Mouse (Mus musculus): ENCODE results near the gene Rab30. TPM values are rescaled to one million over a fixed set of nuclear protein-coding genes. Genes with fewer than 3 reads are reported as not detected.

Gene Rab30
- polyA plus RNA-seq, 1 experiment from 2014 or later: 19.4 TPM

- Histone ChIP-seq H3K4me1 (ENCODE audit: control insufficient read depth, insufficient read depth, low read length) (peaks cover 12% of the 10 kb centered on the region), H3K4me3 (ENCODE audit: low read depth, low read length) (no peak overlapping the region; the same call in 1 of the 2 replicates), H3K27ac (ENCODE audit: low read depth, low read length) (peak overlapping the region; percentile 41; the same call in 1 of the 2 replicates), H3K9me3 (ENCODE audit: control insufficient read depth, low read length) (no peaks in the 10 kb centered on the region), H3K36me3 (ENCODE audit: control insufficient read depth, insufficient read depth, low read length) (no peaks in the 10 kb centered on the region), H3K4me2 (peak overlapping the region; percentile 38), H3K9ac (ENCODE audit: low read length) (peak overlapping the region; percentile 43), H3K27me3 (ENCODE audit: control insufficient read depth, insufficient read depth, low read length) (no peaks in the 10 kb centered on the region)
- ATAC-seq (ENCODE audit: low FRiP score) (peak; percentile 72), DNase-seq (ENCODE audit: low spot score, missing footprints) (peak; percentile 93)
- 24% methylated on average over 17 of the region's 17 CpGs for WGBS
Observed at GRCm38 (mm10) chr7:92777108-92777973, 35.9 kb downstream of the Rab30 start.

- peaks cover 12% of the 10 kb centered on the region for H3K4me1 ChIP-seq (ENCODE audit: control insufficient read depth, insufficient read depth, low read length)
- DNase-seq (ENCODE audit: low spot score, missing footprints) (peak; percentile 4), ATAC-seq (ENCODE audit: low FRiP score) (no peak)
- WGBS: 72% methylated on average over 2 of the region's 2 CpGs
- H3K9ac ChIP-seq (ENCODE audit: low read length): no peak overlapping the region
- H3K9me3 ChIP-seq (ENCODE audit: control insufficient read depth, low read length): no peaks in the 10 kb centered on the region
- H3K36me3 ChIP-seq (ENCODE audit: control insufficient read depth, insufficient read depth, low read length): no peaks in the 10 kb centered on the region
- H3K4me2 ChIP-seq: no peak overlapping the region
- no peaks in the 10 kb centered on the region for H3K27me3 ChIP-seq (ENCODE audit: control insufficient read depth, insufficient read depth, low read length)
- H3K4me3 ChIP-seq (ENCODE audit: low read depth, low read length): no peak overlapping the region
- H3K27ac ChIP-seq (ENCODE audit: low read depth, low read length): no peak overlapping the region
Observed at GRCm38 (mm10) chr7:92779058-92779457, 37.7 kb downstream of the Rab30 start.

- 72% methylated on average over 1 of the region's 1 CpGs for WGBS
- Histone ChIP-seq H3K9me3 (ENCODE audit: control insufficient read depth, low read length) (no peaks in the 10 kb centered on the region), H3K36me3 (ENCODE audit: control insufficient read depth, insufficient read depth, low read length) (no peaks in the 10 kb centered on the region), H3K27ac (ENCODE audit: low read depth, low read length) (no peak overlapping the region), H3K4me2 (no peak overlapping the region), H3K27me3 (ENCODE audit: control insufficient read depth, insufficient read depth, low read length) (no peaks in the 10 kb centered on the region), H3K9ac (ENCODE audit: low read length) (no peak overlapping the region), H3K4me3 (ENCODE audit: low read depth, low read length) (no peak overlapping the region), H3K4me1 (ENCODE audit: control insufficient read depth, insufficient read depth, low read length) (peaks cover 12% of the 10 kb centered on the region)
- DNase-seq (ENCODE audit: low spot score, missing footprints) (peak; percentile 47), ATAC-seq (ENCODE audit: low FRiP score) (no peak)
Observed at GRCm38 (mm10) chr7:92781361-92781760, 40.0 kb downstream of the Rab30 start.

- ATAC-seq (ENCODE audit: low FRiP score) (no peak), DNase-seq (ENCODE audit: low spot score, missing footprints) (no peak)
- Histone ChIP-seq H3K36me3 (ENCODE audit: control insufficient read depth, insufficient read depth, low read length) (no peaks in the 10 kb centered on the region), H3K27ac (ENCODE audit: low read depth, low read length) (no peak overlapping the region), H3K4me2 (no peak overlapping the region), H3K4me1 (ENCODE audit: control insufficient read depth, insufficient read depth, low read length) (peaks cover 7% of the 10 kb centered on the region), H3K9me3 (ENCODE audit: control insufficient read depth, low read length) (no peaks in the 10 kb centered on the region), H3K27me3 (ENCODE audit: control insufficient read depth, insufficient read depth, low read length) (no peaks in the 10 kb centered on the region), H3K9ac (ENCODE audit: low read length) (no peak overlapping the region), H3K4me3 (ENCODE audit: low read depth, low read length) (no peak overlapping the region)
- 95% methylated on average over 3 of the region's 3 CpGs for WGBS
Observed at GRCm38 (mm10) chr7:92781948-92782347, 40.5 kb downstream of the Rab30 start.

- WGBS: 78% methylated on average over 9 of the region's 9 CpGs
- Histone ChIP-seq H3K4me2 (no peak overlapping the region), H3K4me1 (ENCODE audit: control insufficient read depth, insufficient read depth, low read length) (peaks cover under 1% of the 10 kb centered on the region; the same call in 1 of the 2 replicates), H3K36me3 (ENCODE audit: control insufficient read depth, insufficient read depth, low read length) (no peaks in the 10 kb centered on the region), H3K4me3 (ENCODE audit: low read depth, low read length) (no peak overlapping the region), H3K27me3 (ENCODE audit: control insufficient read depth, insufficient read depth, low read length) (no peaks in the 10 kb centered on the region), H3K27ac (ENCODE audit: low read depth, low read length) (no peak overlapping the region), H3K9me3 (ENCODE audit: control insufficient read depth, low read length) (no peaks in the 10 kb centered on the region), H3K9ac (ENCODE audit: low read length) (no peak overlapping the region)
- DNase-seq (ENCODE audit: low spot score, missing footprints) (no peak), ATAC-seq (ENCODE audit: low FRiP score) (no peak)
Observed at GRCm38 (mm10) chr7:92782511-92782910, 41.1 kb downstream of the Rab30 start.

GRCm38 (mm10) chr7:92783166-92783806, 41.9 kb downstream of the Rab30 start:
- H3K27ac ChIP-seq (ENCODE audit: low read depth, low read length): no peak overlapping the region
- ATAC-seq (ENCODE audit: low FRiP score): no peak
- WGBS: 85% methylated on average over 12 of the region's 12 CpGs

GRCm38 (mm10) chr7:92783914-92784313, 42.5 kb downstream of the Rab30 start:
- Histone ChIP-seq H3K27me3 (ENCODE audit: control insufficient read depth, insufficient read depth, low read length) (no peaks in the 10 kb centered on the region), H3K9ac (ENCODE audit: low read length) (no peak overlapping the region), H3K9me3 (ENCODE audit: control insufficient read depth, low read length) (no peaks in the 10 kb centered on the region), H3K27ac (ENCODE audit: low read depth, low read length) (no peak overlapping the region), H3K4me3 (ENCODE audit: low read depth, low read length) (no peak overlapping the region), H3K4me2 (no peak overlapping the region), H3K4me1 (ENCODE audit: control insufficient read depth, insufficient read depth, low read length) (no peaks in the 10 kb centered on the region), H3K36me3 (ENCODE audit: control insufficient read depth, insufficient read depth, low read length) (no peaks in the 10 kb centered on the region)
- ATAC-seq (ENCODE audit: low FRiP score) (no peak), DNase-seq (ENCODE audit: low spot score, missing footprints) (no peak)
- WGBS: 91% methylated on average over 11 of the region's 11 CpGs

More at GRCm38 (mm10) chr7:92783166-92783806, 41.9 kb downstream of the Rab30 start:
- DNase-seq (ENCODE audit: low spot score, missing footprints): no peak
- Histone ChIP-seq H3K9me3 (ENCODE audit: control insufficient read depth, low read length) (no peaks in the 10 kb centered on the region), H3K9ac (ENCODE audit: low read length) (no peak overlapping the region), H3K36me3 (ENCODE audit: control insufficient read depth, insufficient read depth, low read length) (no peaks in the 10 kb centered on the region), H3K4me3 (ENCODE audit: low read depth, low read length) (no peak overlapping the region), H3K4me1 (ENCODE audit: control insufficient read depth, insufficient read depth, low read length) (no peaks in the 10 kb centered on the region), H3K4me2 (no peak overlapping the region), H3K27me3 (ENCODE audit: control insufficient read depth, insufficient read depth, low read length) (no peaks in the 10 kb centered on the region)

GRCm38 (mm10) chr7:92795749-92796148, 54.3 kb downstream of the Rab30 start:
- ATAC-seq (ENCODE audit: low FRiP score): no peak
- no peak overlapping the region for H3K4me2 ChIP-seq

GRCm38 (mm10) chr7:92796813-92797212, 55.4 kb downstream of the Rab30 start:
- DNase-seq (ENCODE audit: low spot score, missing footprints) (no peak), ATAC-seq (ENCODE audit: low FRiP score) (no peak)
- H3K4me3 ChIP-seq (ENCODE audit: low read depth, low read length): no peak overlapping the region
- H3K9me3 ChIP-seq (ENCODE audit: control insufficient read depth, low read length): no peaks in the 10 kb centered on the region
- no peak overlapping the region for H3K27ac ChIP-seq (ENCODE audit: low read depth, low read length)
- WGBS: 86% methylated on average over 8 of the region's 8 CpGs
- no peak overlapping the region for H3K9ac ChIP-seq (ENCODE audit: low read length)
- H3K4me2 ChIP-seq: no peak overlapping the region
- no peaks in the 10 kb centered on the region for H3K4me1 ChIP-seq (ENCODE audit: control insufficient read depth, insufficient read depth, low read length)
- H3K27me3 ChIP-seq (ENCODE audit: control insufficient read depth, insufficient read depth, low read length): no peaks in the 10 kb centered on the region
- no peaks in the 10 kb centered on the region for H3K36me3 ChIP-seq (ENCODE audit: control insufficient read depth, insufficient read depth, low read length)

More at GRCm38 (mm10) chr7:92795749-92796148, 54.3 kb downstream of the Rab30 start:
- no peak overlapping the region for H3K9ac ChIP-seq (ENCODE audit: low read length)
- no peaks in the 10 kb centered on the region for H3K27me3 ChIP-seq (ENCODE audit: control insufficient read depth, insufficient read depth, low read length)
- 80% methylated on average over 5 of the region's 5 CpGs for WGBS
- H3K9me3 ChIP-seq (ENCODE audit: control insufficient read depth, low read length): no peaks in the 10 kb centered on the region
- H3K36me3 ChIP-seq (ENCODE audit: control insufficient read depth, insufficient read depth, low read length): no peaks in the 10 kb centered on the region
- no peak overlapping the region for H3K27ac ChIP-seq (ENCODE audit: low read depth, low read length)
- DNase-seq (ENCODE audit: low spot score, missing footprints): no peak
- no peak overlapping the region for H3K4me3 ChIP-seq (ENCODE audit: low read depth, low read length)
- H3K4me1 ChIP-seq (ENCODE audit: control insufficient read depth, insufficient read depth, low read length): no peaks in the 10 kb centered on the region
